Comparison of ENCODE assay signal across 34 mouse cellular contexts in the genomic region with DNA sequence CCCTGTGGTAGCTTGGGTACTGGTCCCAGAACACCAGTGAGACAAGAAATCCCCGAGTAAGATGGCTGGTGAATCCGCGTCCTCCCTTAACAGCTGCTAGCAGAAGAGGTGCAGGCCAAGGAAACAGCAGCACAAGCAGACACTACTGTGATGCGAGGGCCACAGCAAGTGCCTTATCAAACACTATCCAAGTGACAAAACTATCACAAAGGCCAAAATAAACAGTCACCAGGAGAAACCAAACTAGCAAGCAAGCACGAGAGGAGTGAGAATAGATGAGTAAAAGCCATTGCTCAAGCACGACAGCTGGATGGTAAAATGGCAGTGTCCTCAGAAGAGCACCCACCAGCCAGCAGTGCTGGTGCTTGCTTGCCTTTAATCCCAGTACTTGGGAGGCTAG.
"Had no signal": no experiment of that assay in that cellular context is flagged by ENCODE, and none has a peak within 500 bp of the region (broad histone marks: within the 10 kb centered on the region; RNA-seq: fewer than 3 reads in every experiment).

No protein-coding gene starts in this region.

- H3K36me3 ChIP-seq: heart, embryonic 10.5 days; heart, embryonic 12.5 days; heart, embryonic 13.5 days; heart, embryonic 15.5 days; hindbrain, embryonic 10.5 days; hindbrain, embryonic 13.5 days; hindbrain, embryonic 15.5 days; intestine, embryonic 15.5 days; kidney, embryonic 15.5 days had no signal

- H3K9me3 ChIP-seq: heart, embryonic 10.5 days; heart, embryonic 12.5 days; heart, embryonic 13.5 days; heart, embryonic 15.5 days; hindbrain, embryonic 10.5 days; hindbrain, embryonic 12.5 days; hindbrain, embryonic 13.5 days; hindbrain, embryonic 15.5 days; intestine, embryonic 15.5 days; kidney, embryonic 15.5 days had no signal

- DNase-seq: heart, adult 2 months; heart, postnatal 10 days; heart, postnatal 14 days; kidney, adult 11 months; kidney, adult 18-20 months; kidney, adult 2 months; kidney, adult 8-10 months; kidney, adult 9 months; kidney, postnatal 10 days; kidney, postnatal 14 days; kidney, postnatal 25 days; kidney, postnatal 36 days; kidney, postnatal 4 days; layer of hippocampus, adult 9-11 months; layer of hippocampus, postnatal 36 days had no signal

- H3K4me2 ChIP-seq: heart, embryonic 11.5 days; heart, embryonic 12.5 days; heart, embryonic 13.5 days; heart, embryonic 15.5 days; hindbrain, embryonic 12.5 days; hindbrain, embryonic 13.5 days; hindbrain, embryonic 14.5 days; hindbrain, embryonic 15.5 days; intestine, embryonic 15.5 days; kidney, embryonic 15.5 days had no signal

- ATAC-seq: hindbrain, embryonic 16.5 days; hindbrain, postnatal 0 days; inflammation-experienced regulatory T-cells, adult 6 months; intestine, embryonic 15.5 days; intestine, embryonic 16.5 days; intestine, postnatal 0 days had no signal

- H3K27ac ChIP-seq: heart, adult 2 months; heart, embryonic 10.5 days; heart, embryonic 13.5 days; heart, embryonic 15.5 days; hindbrain, embryonic 10.5 days; hindbrain, embryonic 12.5 days; hindbrain, embryonic 13.5 days; hindbrain, embryonic 14.5 days; hindbrain, embryonic 15.5 days; hindbrain, postnatal 0 days; intestine, embryonic 15.5 days; kidney, embryonic 15.5 days; kidney, postnatal 0 days; layer of hippocampus, adult 2 months had no signal

- H3K9ac ChIP-seq: heart, embryonic 12.5 days; heart, embryonic 13.5 days; heart, embryonic 15.5 days; hindbrain, embryonic 12.5 days; hindbrain, embryonic 13.5 days; hindbrain, embryonic 14.5 days; hindbrain, embryonic 15.5 days; intestine, embryonic 15.5 days; kidney, embryonic 15.5 days had no signal

- H3K4me1 ChIP-seq: hindbrain, embryonic 15.5 days; intestine, embryonic 15.5 days; kidney, embryonic 15.5 days had no signal

- H3K27me3 ChIP-seq: heart, embryonic 12.5 days; heart, embryonic 13.5 days; heart, embryonic 15.5 days; hindbrain, embryonic 12.5 days; hindbrain, embryonic 13.5 days; hindbrain, embryonic 15.5 days; intestine, embryonic 15.5 days; kidney, embryonic 15.5 days had no signal

- H3K4me3 ChIP-seq: heart, adult 2 months; heart, embryonic 10.5 days; heart, embryonic 12.5 days; heart, embryonic 13.5 days; heart, embryonic 15.5 days; hindbrain, embryonic 10.5 days; hindbrain, embryonic 12.5 days; hindbrain, embryonic 13.5 days; hindbrain, embryonic 15.5 days; intestine, embryonic 15.5 days; kidney, embryonic 15.5 days; layer of hippocampus, adult 2 months had no signal
